8 mouse cellular contexts compared by ENCODE assay signal in genomic region chr7:19308454-19309277, GRCm38 (mm10). TPM values are rescaled to one million over a fixed set of nuclear protein-coding genes. Genes with fewer than 3 reads are reported as not detected.
DNase-seq lines count a peak whose midpoint lies in the region; ATAC-seq and TF ChIP-seq lines count a peak whose summit lies in the region.

No protein-coding gene starts in this region.

- peak overlapping the region; percentile 76 for H3K4me3 ChIP-seq in bone marrow, adult 2 months (replicated peaks; ENCODE audit: control insufficient read depth, low read depth, low read length)
- H3K4me3 ChIP-seq in embryonic facial prominence, embryonic 15.5 days (replicated peaks) = peak overlapping the region; percentile 77
- peak overlapping the region; percentile 63 for H3K4me3 ChIP-seq in limb, embryonic 13.5 days
- peak overlapping the region; percentile 55 for H3K4me3 ChIP-seq in midbrain, embryonic 15.5 days
- peak overlapping the region; percentile 67 for H3K4me3 ChIP-seq in spleen, adult 2 months (ENCODE audit: extremely low read depth, insufficient read depth, insufficient read length)

- H3K27ac ChIP-seq in bone marrow, adult 2 months (ENCODE audit: control insufficient read depth, insufficient read depth, low read depth, low read length, poor library complexity) = peak overlapping the region; percentile 23
- peak overlapping the region; percentile 87 for H3K27ac ChIP-seq in embryonic facial prominence, embryonic 15.5 days (replicated peaks)
- H3K27ac ChIP-seq in limb, embryonic 13.5 days = peak overlapping the region; percentile 61; the same call in 1 of the 2 replicates
- peak overlapping the region; percentile 68 for H3K27ac ChIP-seq in midbrain, embryonic 15.5 days
- peak overlapping the region; percentile 86 for H3K27ac ChIP-seq in spleen, adult 2 months (ENCODE audit: insufficient read depth, low read length)

- H3K9ac ChIP-seq in embryonic facial prominence, embryonic 15.5 days = peak overlapping the region; percentile 35; the same call in 1 of the 2 replicates
- peak overlapping the region; percentile 65 for H3K9ac ChIP-seq in limb, embryonic 13.5 days
- peak overlapping the region; percentile 31 for H3K9ac ChIP-seq in midbrain, embryonic 15.5 days

- peak overlapping the region; percentile 97 for H3K4me2 ChIP-seq in embryonic facial prominence, embryonic 15.5 days (replicated peaks)
- H3K4me2 ChIP-seq in limb, embryonic 13.5 days (replicated peaks) = peak overlapping the region; percentile 99
- peak overlapping the region; percentile 78 for H3K4me2 ChIP-seq in midbrain, embryonic 15.5 days

- H3K27me3 ChIP-seq in embryonic facial prominence, embryonic 15.5 days = peaks cover 38% of the 10 kb centered on the region
- H3K27me3 ChIP-seq in limb, embryonic 13.5 days = peaks cover 59% of the 10 kb centered on the region
- H3K27me3 ChIP-seq in midbrain, embryonic 15.5 days (replicated peaks) = peaks cover 56% of the 10 kb centered on the region
- H3K27me3 ChIP-seq in spleen, adult 2 months (ENCODE audit: control insufficient read depth, insufficient read depth, low read length) = peaks cover 10% of the 10 kb centered on the region

- DNase-seq in A20 (ENCODE audit: low read depth, low spot score) = peak; percentile 98
- DNase-seq in heart, adult 9 months (ENCODE audit: low spot score in 2 of 2) = peak; percentile 96 to 97
- DNase-seq in kidney, adult 9 months = peak; percentile 96
- DNase-seq in spleen, adult 2 months (ENCODE audit: low read depth in 1 of 2, low spot score in 2 of 2) = peak; percentile 84 to 95

- peak; percentile 28; the same call in 1 of the 2 replicates for TF ChIP-seq POLR2A in bone marrow, adult 2 months (IDR thresholded peaks at IDR 0.05; ENCODE audit: borderline replicate concordance, control insufficient read depth, low read depth, low read length)
- peak; percentile 46 for TF ChIP-seq POLR2A in spleen, adult 2 months (IDR thresholded peaks at IDR 0.05; ENCODE audit: low read depth, low read length)

- no peaks in the 10 kb centered on the region for H3K36me3 ChIP-seq in embryonic facial prominence, embryonic 15.5 days
- H3K36me3 ChIP-seq in limb, embryonic 13.5 days = no peaks in the 10 kb centered on the region
- H3K36me3 ChIP-seq in midbrain, embryonic 15.5 days (replicated peaks) = no peaks in the 10 kb centered on the region
- no peaks in the 10 kb centered on the region for H3K36me3 ChIP-seq in spleen, adult 2 months (ENCODE audit: control insufficient read depth, insufficient read depth, low read length)

- H3K9me3 ChIP-seq in embryonic facial prominence, embryonic 15.5 days (replicated peaks) = no peaks in the 10 kb centered on the region
- no peaks in the 10 kb centered on the region for H3K9me3 ChIP-seq in limb, embryonic 13.5 days
- H3K9me3 ChIP-seq in midbrain, embryonic 15.5 days = no peaks in the 10 kb centered on the region

- peak; percentile 90 for ATAC-seq in embryonic facial prominence, embryonic 15.5 days (ENCODE audit: insufficient number of reproducible peaks, low FRiP score, low TSS enrichment, low read depth)
- peak; percentile 87 for ATAC-seq in limb, embryonic 13.5 days (ENCODE audit: low FRiP score, low read depth)
- ATAC-seq in midbrain, embryonic 15.5 days (replicated peaks) = peak; percentile 88

- under 1% methylated on average over 58 of the region's 58 CpGs for WGBS in bone marrow, adult 2 months
- WGBS in embryonic facial prominence, embryonic 15.5 days = under 1% methylated on average over 58 of the region's 58 CpGs
- WGBS in limb, embryonic 13.5 days = under 1% methylated on average over 58 of the region's 58 CpGs
- WGBS in midbrain, embryonic 15.5 days = under 1% methylated on average over 58 of the region's 58 CpGs
- under 1% methylated on average over 58 of the region's 58 CpGs for WGBS in spleen, adult 2 months

- no peak for TF ChIP-seq CTCF in bone marrow, adult 2 months (IDR thresholded peaks at IDR 0.05; ENCODE audit: control insufficient read depth, insufficient read depth, low read length)
- no peak; the same call in 1 of the 2 replicates for TF ChIP-seq CTCF in spleen, adult 2 months (IDR thresholded peaks at IDR 0.05; ENCODE audit: extremely low read depth, insufficient read depth, insufficient read length, insufficient replicate concordance)

- H3K4me1 ChIP-seq in bone marrow, adult 2 months (ENCODE audit: control insufficient read depth, insufficient read depth, low read length) = no peaks in the 10 kb centered on the region; the same call in 1 of the 2 replicates
- peaks cover 38% of the 10 kb centered on the region for H3K4me1 ChIP-seq in embryonic facial prominence, embryonic 15.5 days
- H3K4me1 ChIP-seq in limb, embryonic 13.5 days = peaks cover 34% of the 10 kb centered on the region
- H3K4me1 ChIP-seq in midbrain, embryonic 15.5 days = peaks cover 42% of the 10 kb centered on the region
- peaks cover 14% of the 10 kb centered on the region; the same call in 1 of the 2 replicates for H3K4me1 ChIP-seq in spleen, adult 2 months (ENCODE audit: control insufficient read depth, insufficient read depth, insufficient read length)

RNA-seq across cellular contexts. Expression of gene Fosb, which starts 1.2 kb away (rescaled TPM):
- polyA plus RNA-seq in bone marrow, adult 2 months (2011; ENCODE audit: insufficient read depth, insufficient read length, low replicate concordance, missing spikeins) = 0.50 and 1.1 TPM in 2 replicates
- 0.21 and 0.69 TPM in 2 replicates for polyA plus RNA-seq in embryonic facial prominence, embryonic 15.5 days (2015; fragmentation: Nextera tagmentation; extraction: Ambion mirVana)
- polyA plus RNA-seq in limb, embryonic 13.5 days (2015; fragmentation: Nextera tagmentation; extraction: Ambion mirVana) = 0.23 and 0.27 TPM in 2 replicates
- 0.08 TPM in 1 of 2 replicates, not detected in the other for polyA plus RNA-seq in midbrain, embryonic 15.5 days (2015; fragmentation: Nextera tagmentation; extraction: Ambion mirVana)
- polyA plus RNA-seq in spleen, adult 2 months (2012; rRNA removed) = 1.6 and 1.9 TPM in 2 replicates

RNA-seq across cellular contexts. Expression of gene Rtn2, which starts 26.2 kb away (rescaled TPM):
- 0.92 and 2.3 TPM in 2 replicates for polyA plus RNA-seq in bone marrow, adult 2 months (2011; ENCODE audit: insufficient read depth, insufficient read length, low replicate concordance, missing spikeins)
- polyA plus RNA-seq in embryonic facial prominence, embryonic 15.5 days (2015; fragmentation: Nextera tagmentation; extraction: Ambion mirVana) = 39.2 and 41.9 TPM in 2 replicates
- 20.2 and 20.9 TPM in 2 replicates for polyA plus RNA-seq in limb, embryonic 13.5 days (2015; fragmentation: Nextera tagmentation; extraction: Ambion mirVana)
- 112 and 121 TPM in 2 replicates for polyA plus RNA-seq in midbrain, embryonic 15.5 days (2015; fragmentation: Nextera tagmentation; extraction: Ambion mirVana)
- polyA plus RNA-seq in spleen, adult 2 months (2012; rRNA removed) = 7.7 and 9.1 TPM in 2 replicates

RNA-seq across cellular contexts. Expression of gene Ppm1n, which starts 28.8 kb away (rescaled TPM):
- polyA plus RNA-seq in bone marrow, adult 2 months (2011; ENCODE audit: insufficient read depth, insufficient read length, low replicate concordance, missing spikeins) = 3.6 TPM in 1 of 2 replicates, not detected in the other
- polyA plus RNA-seq in embryonic facial prominence, embryonic 15.5 days (2015; fragmentation: Nextera tagmentation; extraction: Ambion mirVana) = 0.14 and 0.41 TPM in 2 replicates
- polyA plus RNA-seq in limb, embryonic 13.5 days (2015; fragmentation: Nextera tagmentation; extraction: Ambion mirVana) = not detected in 2 replicates
- polyA plus RNA-seq in midbrain, embryonic 15.5 days (2015; fragmentation: Nextera tagmentation; extraction: Ambion mirVana) = 1.1 and 1.7 TPM in 2 replicates
- 2.1 and 3.3 TPM in 2 replicates for polyA plus RNA-seq in spleen, adult 2 months (2012; rRNA removed)

RNA-seq across cellular contexts. Expression of gene Ercc1, which starts 35.9 kb away (rescaled TPM):
- 19.2 and 31.3 TPM in 2 replicates for polyA plus RNA-seq in bone marrow, adult 2 months (2011; ENCODE audit: insufficient read depth, insufficient read length, low replicate concordance, missing spikeins)
- 83.0 and 85.5 TPM in 2 replicates for polyA plus RNA-seq in embryonic facial prominence, embryonic 15.5 days (2015; fragmentation: Nextera tagmentation; extraction: Ambion mirVana)
- polyA plus RNA-seq in limb, embryonic 13.5 days (2015; fragmentation: Nextera tagmentation; extraction: Ambion mirVana) = 89.1 and 96.4 TPM in 2 replicates
- polyA plus RNA-seq in midbrain, embryonic 15.5 days (2015; fragmentation: Nextera tagmentation; extraction: Ambion mirVana) = 80.2 and 83.3 TPM in 2 replicates
- polyA plus RNA-seq in spleen, adult 2 months (2012; rRNA removed) = 28.2 and 29.9 TPM in 2 replicates

RNA-seq across cellular contexts. Expression of gene Vasp, which starts 37.0 kb away (rescaled TPM):
- 83.3 and 135 TPM in 2 replicates for polyA plus RNA-seq in bone marrow, adult 2 months (2011; ENCODE audit: insufficient read depth, insufficient read length, low replicate concordance, missing spikeins)
- 85.2 TPM in 2 replicates for polyA plus RNA-seq in embryonic facial prominence, embryonic 15.5 days (2015; fragmentation: Nextera tagmentation; extraction: Ambion mirVana)
- 68.9 and 69.0 TPM in 2 replicates for polyA plus RNA-seq in limb, embryonic 13.5 days (2015; fragmentation: Nextera tagmentation; extraction: Ambion mirVana)
- polyA plus RNA-seq in midbrain, embryonic 15.5 days (2015; fragmentation: Nextera tagmentation; extraction: Ambion mirVana) = 35.9 and 37.4 TPM in 2 replicates
- 335 and 437 TPM in 2 replicates for polyA plus RNA-seq in spleen, adult 2 months (2012; rRNA removed)

Comparison
In these comparisons a context has a peak if more than half of its experiments do, and no peak if none do; other contexts are left out.
1. Peak in every context shown above with its lines: DNase-seq, ATAC-seq, H3K4me3 ChIP-seq and H3K27ac ChIP-seq.
2. H3K27ac ChIP-seq: peak in every context shown above with its lines; median percentile 87 in embryonic facial prominence, embryonic 15.5 days; 86 in spleen, adult 2 months; 68 in midbrain, embryonic 15.5 days; 61 in limb, embryonic 13.5 days; 23 in bone marrow, adult 2 months.